Mouse (Mus musculus) adrenal gland, adult 18-20 months (tissue): ENCODE measurements around the gene Dscaml1. TPM values are rescaled to one million over a fixed set of nuclear protein-coding genes. Genes with fewer than 3 reads are reported as not detected.

Experiments
- DNase-seq, 2 experiments: peaks; one replicate each; pipeline ENCODE4 v3.0.0; 2021 to 2022; ENCODE audit warnings: low spot score in 2 of 2
- total RNA-seq, 2 experiments: library from RNA; stranded (reverse); gene quantifications; 1 replicate in 1 of 2; 2 replicates in 1 of 2; pipeline ENCODE4 v1.2.3; 2021

Dscaml1 gene
- total RNA-seq, 2 experiments from 2014 or later = 0.53 to 1.3 TPM

- DNase-seq = no peak
Observed at GRCm38 (mm10) chr9:45676578-45676977, 250.2 kb downstream of the Dscaml1 start.

- DNase-seq = no peak
Observed at GRCm38 (mm10) chr9:45677236-45677781, 250.9 kb downstream of the Dscaml1 start.

- no peak for DNase-seq
Observed at GRCm38 (mm10) chr9:45677952-45678663, 251.7 kb downstream of the Dscaml1 start.

GRCm38 (mm10) chr9:45678664-45679026 is 252.2 kb downstream of the Dscaml1 start:
- no peak for DNase-seq

GRCm38 (mm10) chr9:45682461-45682998 is 256.1 kb downstream of the Dscaml1 start:
- no peak for DNase-seq

- no peak for DNase-seq
Observed at GRCm38 (mm10) chr9:45693424-45694237, 267.2 kb downstream of the Dscaml1 start.

GRCm38 (mm10) chr9:45694256-45694655 is 267.8 kb downstream of the Dscaml1 start:
- no peak for DNase-seq

GRCm38 (mm10) chr9:45699171-45699570 is 272.7 kb downstream of the Dscaml1 start:
- no peak for DNase-seq

- DNase-seq = no peak
Observed at GRCm38 (mm10) chr9:45703236-45703635, 276.8 kb downstream of the Dscaml1 start.

GRCm38 (mm10) chr9:45704441-45704840 is 278.0 kb downstream of the Dscaml1 start:
- DNase-seq = no peak

- no peak for DNase-seq
Observed at GRCm38 (mm10) chr9:45710300-45710699, 283.9 kb downstream of the Dscaml1 start.

- no peak for DNase-seq
Observed at GRCm38 (mm10) chr9:45715387-45715786, 289.0 kb downstream of the Dscaml1 start.

- no peak for DNase-seq
Observed at GRCm38 (mm10) chr9:45719997-45720396, 293.6 kb downstream of the Dscaml1 start.

- DNase-seq = no peak
Observed at GRCm38 (mm10) chr9:45731851-45732250, 305.4 kb downstream of the Dscaml1 start.

- no peak for DNase-seq
Observed at GRCm38 (mm10) chr9:45733246-45733645, 306.8 kb downstream of the Dscaml1 start.

- no peak for DNase-seq
Observed at GRCm38 (mm10) chr9:45739001-45739701, 312.7 kb downstream of the Dscaml1 start.

- peak in 1 of 2 experiments; percentile 46 for DNase-seq
Observed at GRCm38 (mm10) chr9:45739702-45740583, 313.5 kb downstream of the Dscaml1 start.

GRCm38 (mm10) chr9:45740584-45740980 is 314.2 kb downstream of the Dscaml1 start:
- no peak for DNase-seq

- DNase-seq = no peak
Observed at GRCm38 (mm10) chr9:45745451-45745850, 319.0 kb downstream of the Dscaml1 start.

GRCm38 (mm10) chr9:45749917-45750316 is 323.5 kb downstream of the Dscaml1 start:
- DNase-seq = no peak
